Mouse (Mus musculus) liver, embryonic 14.5 days (tissue): ENCODE measurements around the gene Tnrc6c. TPM values are rescaled to one million over a fixed set of nuclear protein-coding genes. Genes with fewer than 3 reads are reported as not detected.

Experiments used
- ATAC-seq: fragments of 200-750 bp; cut with Nextera tagmentation; 2 replicates; pipeline ENCODE4 v1.8.0; 2017; ENCODE audit warnings: moderate number of reproducible peaks, mild to moderate bottlenecking, moderate library complexity; ENCODE audit not compliant: insufficient read depth
- DNase-seq, 3 experiments: peaks; one replicate each; pipeline ENCODE4 v3.0.0-alpha.2; 2012 to 2013; ENCODE audit warnings: low read depth in 3 of 3, low spot score in 3 of 3
- H3K27ac ChIP-seq: fragments of 300-500 bp; sonication (generic); 2 replicates; pipeline ENCODE4 v1.5.1; 2014; ENCODE audit warnings: moderate library complexity, mild to moderate bottlenecking, control low read depth, inconsistent platforms
- H3K27me3 ChIP-seq: fragments of 300-500 bp; sonication (generic); 2 replicates; pipeline ENCODE4 v1.6.1; 2014; ENCODE audit warnings: mild to moderate bottlenecking, low read length, moderate library complexity; ENCODE audit not compliant: control insufficient read depth, insufficient read depth
- H3K36me3 ChIP-seq: fragments of 300-500 bp; sonication (generic); replicated peaks from 2 replicates; pipeline ENCODE4 v1.6.1; 2014; ENCODE audit warnings: low read depth; ENCODE audit not compliant: control insufficient read depth, insufficient read depth
- H3K4me1 ChIP-seq, 2 experiments: fragments of 200-500 bp in 1 of 2; fragments of 300-500 bp in 1 of 2; sonication (generic) in 1 of 2; replicated peaks; 2 replicates each; pipeline ENCODE4 v1.6.1; 2012 to 2014; ENCODE audit warnings: antibody characterized with exemption in 1 of 2, inconsistent platforms in 1 of 2, low read length in 1 of 2; ENCODE audit not compliant: control insufficient read depth in 2 of 2, insufficient read depth in 2 of 2
- H3K4me2 ChIP-seq: fragments of 300-500 bp; sonication (generic); 2 replicates; pipeline ENCODE4 v1.6.1; 2014; ENCODE audit warnings: low read depth, mild to moderate bottlenecking, control low read depth, moderate library complexity
- H3K4me3 ChIP-seq, 2 experiments: fragments of 200-500 bp in 1 of 2; fragments of 300-500 bp in 1 of 2; sonication (generic) in 1 of 2; 2 replicates each; pipeline ENCODE4 v1.5.1; 2012 to 2014; ENCODE audit warnings: low read depth in 2 of 2, low read length in 2 of 2, mild to moderate bottlenecking in 2 of 2, control low read depth in 1 of 2, inconsistent platforms in 1 of 2, moderate library complexity in 1 of 2; ENCODE audit not compliant: insufficient read depth in 1 of 2
- H3K9ac ChIP-seq: fragments of 300-500 bp; sonication (generic); replicated peaks from 2 replicates; pipeline ENCODE4 v1.6.1; 2014; ENCODE audit warnings: mild to moderate bottlenecking, control low read depth, moderate library complexity
- H3K9me3 ChIP-seq: fragments of 300-500 bp; sonication (generic); 2 replicates; pipeline ENCODE4 v1.6.1; 2016; ENCODE audit warnings: low read length, mixed read lengths; ENCODE audit not compliant: control insufficient read depth
- CTCF ChIP-seq: IDR thresholded peaks from 2 replicates; pipeline ENCODE4 v1.5.1; 2016; ENCODE audit warnings: antibody characterized with exemption, low read depth, control low read depth
- EP300 ChIP-seq: IDR thresholded peaks from 2 replicates; pipeline ENCODE4 v1.6.1; 2016; ENCODE audit warnings: antibody characterized with exemption, low read depth
- WGBS: fragments of 180-500 bp; shearing (Covaris S2); extraction: QIAGEN DNeasy Blood & Tissue Kit; methylation state at CpG from one replicate; pipeline ENCODE4 v1.1.7; 2014; ENCODE audit not compliant: insufficient replicate concordance; 5-methylcytosine and 5-hydroxymethylcytosine counted together
- polyA plus RNA-seq, 2 experiments: library from polyadenylated mRNA; depleted of rRNA in 1 of 2; stranded (reverse) in 1 of 2; unstranded in 1 of 2; fragments of >200 nt; fragmentation: Nextera tagmentation in 1 of 2; extraction: Ambion mirVana in 1 of 2; gene quantifications; 2 replicates each; pipeline versions ENCODE4 v1.2.1 to v1.2.3; 2012 to 2014

Gene Tnrc6c
- polyA plus RNA-seq, 2 experiments: 2.4 to 3.7 TPM

DNA sequence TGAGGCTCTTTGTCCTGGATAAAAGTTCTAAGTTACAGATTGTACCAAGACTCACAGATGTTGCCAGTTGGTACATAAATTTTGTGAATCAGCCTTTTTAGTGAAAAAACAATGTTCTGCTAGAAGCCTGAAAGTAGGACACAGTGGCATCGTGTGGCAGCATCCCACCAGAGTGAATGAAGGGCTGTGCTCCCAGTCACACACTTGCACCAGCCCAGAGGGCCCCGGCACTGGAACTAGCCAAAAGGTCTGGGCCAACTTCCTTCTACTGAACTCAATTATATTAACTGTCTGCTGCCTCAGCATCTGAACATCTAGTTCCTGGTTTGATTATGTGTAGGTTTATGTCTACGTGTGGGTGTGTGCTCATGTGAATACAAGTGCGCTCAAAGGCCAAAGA is 72.9 kb downstream of the Tnrc6c start:
- H3K4me3 ChIP-seq: no peak overlapping the region
- H3K4me2 ChIP-seq: no peak overlapping the region
- H3K27ac ChIP-seq: no peak overlapping the region
- H3K9ac ChIP-seq: no peak overlapping the region
- H3K9me3 ChIP-seq: no peaks in the 10 kb centered on the region
- no peaks in the 10 kb centered on the region for H3K36me3 ChIP-seq
- no peak for ATAC-seq
- no peak for TF ChIP-seq EP300
- no peak for TF ChIP-seq CTCF
- peaks cover 0 to 4% of the 10 kb centered on the region in 2 experiments; a peak in 1 of 4 replicates for H3K4me1 ChIP-seq
- DNase-seq: no peak
- H3K27me3 ChIP-seq: no peaks in the 10 kb centered on the region
- WGBS: 59% methylated on average over 4 of the region's 4 CpGs

DNA sequence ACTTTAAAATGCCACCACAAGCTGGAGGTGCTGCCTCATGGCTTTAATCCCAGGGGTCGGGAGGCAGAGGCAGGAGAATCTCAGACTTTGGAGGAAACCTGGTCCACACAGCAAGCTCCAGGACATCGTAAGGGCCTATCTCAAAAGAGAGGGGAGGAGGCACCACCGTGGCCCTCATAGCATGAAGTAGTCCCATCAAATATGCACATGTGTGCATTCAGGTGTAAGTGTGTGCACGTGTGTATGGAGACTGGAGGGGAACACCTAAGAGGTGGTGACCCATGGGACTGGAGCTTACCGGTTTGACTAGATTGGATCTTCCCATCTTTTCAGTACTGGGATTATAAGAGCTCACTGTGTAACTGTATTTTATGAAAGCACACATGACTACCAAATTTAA is 74.2 kb downstream of the Tnrc6c start:
- no peak overlapping the region for H3K9ac ChIP-seq

GRCm38 (mm10) chr11:117728841-117729240 is 74.8 kb downstream of the Tnrc6c start:
- no peak overlapping the region for H3K27ac ChIP-seq
- no peak for DNase-seq

More for the DNA sequence above, 74.2 kb downstream of the Tnrc6c start:
- Histone ChIP-seq H3K4me3 (no peak overlapping the region), H3K27ac (no peak overlapping the region), H3K9me3 (no peaks in the 10 kb centered on the region), H3K4me1 (peaks cover 0 to 4% of the 10 kb centered on the region in 2 experiments; a peak in 1 of 4 replicates), H3K4me2 (no peak overlapping the region), H3K27me3 (no peaks in the 10 kb centered on the region), H3K36me3 (no peaks in the 10 kb centered on the region)
- WGBS: 77% methylated on average over 5 of the region's 5 CpGs
- no peak for ATAC-seq
- TF ChIP-seq CTCF: no peak
- TF ChIP-seq EP300: no peak
- DNase-seq: no peak

GRCm38 (mm10) chr11:117729341-117729740 is 75.3 kb downstream of the Tnrc6c start:
- TF ChIP-seq CTCF (no peak), EP300 (no peak)
- Histone ChIP-seq H3K27ac (no peak overlapping the region), H3K9ac (no peak overlapping the region)

More at GRCm38 (mm10) chr11:117728841-117729240, 74.8 kb downstream of the Tnrc6c start:
- no peak for ATAC-seq
- no peaks in the 10 kb centered on the region for H3K27me3 ChIP-seq
- peaks cover 0 to 4% of the 10 kb centered on the region in 2 experiments; a peak in 1 of 4 replicates for H3K4me1 ChIP-seq
- H3K9ac ChIP-seq: no peak overlapping the region
- H3K4me2 ChIP-seq: no peak overlapping the region
- TF ChIP-seq EP300 (no peak), CTCF (no peak)
- no peak overlapping the region for H3K4me3 ChIP-seq
- WGBS: 68% methylated on average over 1 of the region's 1 CpGs
- no peaks in the 10 kb centered on the region for H3K36me3 ChIP-seq
- no peaks in the 10 kb centered on the region for H3K9me3 ChIP-seq

GRCm38 (mm10) chr11:117729798-117730489 is 75.9 kb downstream of the Tnrc6c start:
- Histone ChIP-seq H3K27ac (no peak overlapping the region), H3K4me2 (no peak overlapping the region), H3K9me3 (no peaks in the 10 kb centered on the region), H3K27me3 (no peaks in the 10 kb centered on the region), H3K4me3 (no peak overlapping the region), H3K9ac (no peak overlapping the region), H3K4me1 (peaks cover 0 to 2% of the 10 kb centered on the region in 2 experiments; a peak in 1 of 4 replicates), H3K36me3 (no peaks in the 10 kb centered on the region)
- 74% methylated on average over 7 of the region's 7 CpGs for WGBS
- no peak for TF ChIP-seq EP300
- TF ChIP-seq CTCF: no peak
- DNase-seq (no peak), ATAC-seq (no peak)

More at GRCm38 (mm10) chr11:117729341-117729740, 75.3 kb downstream of the Tnrc6c start:
- no peak overlapping the region for H3K4me2 ChIP-seq
- no peaks in the 10 kb centered on the region for H3K9me3 ChIP-seq
- ATAC-seq (no peak), DNase-seq (no peak)
- H3K36me3 ChIP-seq: no peaks in the 10 kb centered on the region
- H3K27me3 ChIP-seq: no peaks in the 10 kb centered on the region
- WGBS: 82% methylated on average over 3 of the region's 3 CpGs
- no peak overlapping the region for H3K4me3 ChIP-seq
- H3K4me1 ChIP-seq: peaks cover 0 to 3% of the 10 kb centered on the region in 2 experiments; a peak in 1 of 4 replicates
